Mouse (Mus musculus): Measurements from ENCODE around the gene Chst12.

Gene Chst12

DNA sequence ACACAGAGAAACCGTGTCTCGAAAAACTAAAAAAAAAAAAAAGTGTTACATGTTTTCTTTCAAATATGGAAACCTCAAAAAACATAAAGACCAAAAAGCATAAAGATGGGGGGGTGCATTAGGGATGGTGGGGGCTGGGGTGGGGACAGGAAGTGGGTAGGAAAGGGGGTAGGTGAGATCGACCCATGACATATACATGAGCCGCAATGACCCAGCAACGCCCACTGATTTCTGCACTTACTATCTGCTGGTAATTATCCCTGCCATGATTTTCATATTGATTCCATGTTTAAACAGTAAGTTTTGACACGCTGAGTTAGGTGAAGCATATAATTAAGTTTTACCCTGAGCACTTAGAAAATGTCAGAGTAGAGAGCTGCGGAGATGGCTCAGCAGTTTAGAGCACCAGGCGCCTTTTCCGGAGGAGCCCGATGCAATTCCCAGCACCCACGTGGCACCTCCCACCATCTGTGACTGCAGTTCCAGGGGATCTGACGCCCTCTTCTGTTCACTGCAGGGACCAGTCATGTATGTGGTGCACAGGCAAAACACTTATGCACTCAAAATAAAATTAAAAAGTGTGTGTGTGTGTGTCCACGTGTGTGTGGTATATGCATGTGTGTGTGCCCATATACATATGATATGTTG is 65.0 kb downstream of the Chst12 start:
- DNase-seq (ENCODE audit: low spot score) = no peak

DNA sequence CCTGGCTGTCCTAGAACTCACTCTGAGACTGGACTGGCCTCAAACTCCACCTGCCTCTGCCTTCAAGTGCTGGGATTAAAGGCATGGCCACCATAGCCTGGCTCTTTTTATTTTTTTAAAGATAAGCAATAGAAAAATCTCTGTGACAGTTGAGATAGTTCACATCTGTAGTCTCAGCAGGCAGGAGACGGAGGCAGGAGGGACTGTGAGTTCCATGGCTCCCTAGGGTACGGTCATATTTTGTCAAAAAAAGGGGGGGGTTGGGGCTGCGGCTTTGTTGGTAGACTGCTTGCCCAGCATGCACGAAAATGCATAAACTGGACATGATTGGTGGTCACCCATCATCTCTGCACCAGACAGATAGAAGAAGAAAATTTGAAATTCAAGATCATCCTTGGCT is 65.9 kb downstream of the Chst12 start:
- DNase-seq (ENCODE audit: low spot score) = no peak

DNA sequence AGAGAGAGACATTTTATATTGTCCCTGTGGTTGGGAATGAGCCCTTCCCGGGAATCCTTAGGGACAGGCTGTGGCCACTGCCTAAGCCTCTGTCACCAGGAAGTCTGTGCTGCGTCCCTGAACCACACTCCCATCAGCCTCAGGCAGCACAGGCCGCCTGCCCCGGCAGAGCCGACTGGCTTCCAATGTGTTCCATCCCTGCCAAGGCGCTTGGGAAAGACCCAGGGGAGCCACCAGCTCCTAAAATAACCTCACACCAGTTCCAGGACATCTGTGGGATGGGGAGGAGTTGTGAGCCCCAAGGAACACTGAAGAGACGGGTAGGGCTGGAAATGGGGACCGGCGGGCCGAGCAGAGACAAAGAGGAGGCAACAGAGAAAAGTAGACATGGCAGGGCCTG is 66.3 kb downstream of the Chst12 start:
- no peak for DNase-seq (ENCODE audit: low spot score)

DNA sequence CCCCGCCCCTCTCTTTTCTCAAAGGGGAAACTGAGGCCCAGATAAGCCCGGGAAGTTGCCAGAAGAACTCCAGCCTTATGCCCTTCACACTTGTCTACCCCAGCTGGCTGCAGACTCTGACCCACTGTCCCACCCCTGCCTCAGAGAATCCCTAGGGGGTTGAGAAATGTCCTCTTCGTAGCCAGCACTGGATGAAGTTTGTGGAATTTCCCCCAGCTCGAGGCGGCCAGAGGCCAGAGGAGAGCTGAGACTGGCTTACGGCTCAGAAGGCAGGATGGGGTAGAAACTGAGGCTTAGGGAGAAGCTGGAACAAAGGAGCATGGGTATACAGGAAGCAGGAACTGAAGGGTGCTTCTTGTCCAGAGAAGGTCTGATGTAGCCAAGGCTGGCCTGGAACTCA is 67.3 kb downstream of the Chst12 start:
- DNase-seq (ENCODE audit: low spot score) = no peak

Measured in spleen, adult 12 weeks (tissue).